Mouse (Mus musculus) kidney, adult 2 months (tissue): Measurements from ENCODE around the gene Nectin2.

Experiments
- CTCF ChIP-seq: fragments of 200-500 bp; conservative IDR thresholded peaks from 2 replicates; pipeline ENCODE4 v1.5.1; 2011; ENCODE audit warnings: low read depth, mild to moderate bottlenecking, control low read depth, low read length, moderate library complexity, mixed read lengths; ENCODE audit not compliant: insufficient read depth, insufficient read length
- POLR2A ChIP-seq: fragments of 200-500 bp; IDR thresholded peaks from one replicate; pipeline ENCODE4 v1.6.1; 2011; ENCODE audit warnings: low read depth, low read length, control low read depth

GRCm38 (mm10) chr7:19680702-19681101 is 69.6 kb downstream of the Nectin2 start:
- TF ChIP-seq CTCF (no peak), POLR2A (no peak)
